Mouse (Mus musculus): ENCODE measurements at regions not wholly inside any gene's neighbourhood (a gene's known extent, or its start where the extent isn't known, plus 50 kb on each side); places are given as distances from the start of the nearest gene placed in this dataset.

DNA sequence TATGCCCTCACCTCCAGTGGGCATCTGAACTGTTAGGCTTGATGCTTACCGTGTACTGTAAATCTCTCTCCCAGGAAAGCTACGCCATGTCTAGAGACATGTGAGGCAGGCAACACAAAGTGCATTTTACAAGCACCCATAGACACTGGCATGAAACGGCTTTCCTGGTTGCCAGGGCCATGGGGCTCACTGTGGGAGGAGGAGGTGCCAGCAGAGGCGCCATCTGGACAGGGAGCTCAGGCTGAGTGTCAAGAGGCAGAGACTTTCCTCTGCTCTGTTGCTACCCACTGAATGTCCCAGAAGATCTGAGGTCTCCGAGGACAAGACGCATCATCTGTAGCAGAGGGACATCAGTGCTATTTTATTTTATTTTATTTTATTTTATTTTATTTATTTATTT, 608.7 kb downstream of the Vrk1 start:
- no peak for DNase-seq

GRCm38 (mm10) chr12:106626786-106627185, 616.8 kb downstream of the Vrk1 start:
- DNase-seq, result no peak

GRCm38 (mm10) chr12:106632566-106632965, 622.5 kb downstream of the Vrk1 start:
- no peak for DNase-seq

DNA sequence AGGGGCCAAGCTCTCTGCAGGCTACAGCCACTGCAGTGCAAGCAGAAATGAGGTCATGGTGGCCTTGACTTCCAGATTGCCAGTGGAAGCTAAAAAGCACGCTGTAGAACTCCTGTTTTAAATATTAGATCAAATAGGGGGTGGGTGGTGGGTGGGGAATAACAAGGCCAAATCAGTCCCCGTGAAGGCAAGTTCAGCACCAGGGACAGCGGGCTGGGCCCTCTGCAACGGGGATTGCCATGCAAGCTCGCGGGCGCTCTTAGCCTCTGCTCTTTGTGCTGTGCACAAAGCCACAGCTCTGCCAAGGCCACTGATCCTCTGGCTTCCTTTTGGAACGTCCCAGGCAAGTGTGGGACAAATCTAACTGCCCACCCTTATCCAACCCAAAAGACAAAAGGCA, 623.1 kb downstream of the Vrk1 start:
- peak; percentile 71 for DNase-seq

DNA sequence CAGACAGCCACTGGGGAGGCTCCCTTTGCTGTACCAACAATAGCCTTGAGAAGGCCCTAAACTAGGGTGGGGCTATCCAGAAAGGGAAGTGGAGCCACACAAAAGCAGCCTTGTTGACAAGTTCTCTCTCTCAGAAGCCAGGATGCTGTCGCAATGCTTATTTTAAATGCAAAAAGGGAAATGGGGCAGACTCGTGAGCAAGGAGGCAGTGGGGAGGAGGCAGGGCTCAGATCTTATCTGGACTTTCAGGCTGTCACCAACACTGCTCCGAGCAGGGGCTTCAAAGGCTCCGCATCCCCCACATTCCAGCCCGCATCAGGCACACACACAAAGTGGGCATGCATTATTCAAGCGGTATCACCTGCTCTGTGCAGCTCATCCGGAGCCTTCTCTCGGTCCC, 648.3 kb downstream of the Vrk1 start:
- DNase-seq, result peak; percentile 22

- peak; percentile 34 for DNase-seq
Measured at GRCm38 (mm10) chr12:106673232-106673766, 663.3 kb downstream of the Vrk1 start.

- DNase-seq, result no peak
Measured at GRCm38 (mm10) chr12:106674741-106675140, 664.7 kb downstream of the Vrk1 start.

DNA sequence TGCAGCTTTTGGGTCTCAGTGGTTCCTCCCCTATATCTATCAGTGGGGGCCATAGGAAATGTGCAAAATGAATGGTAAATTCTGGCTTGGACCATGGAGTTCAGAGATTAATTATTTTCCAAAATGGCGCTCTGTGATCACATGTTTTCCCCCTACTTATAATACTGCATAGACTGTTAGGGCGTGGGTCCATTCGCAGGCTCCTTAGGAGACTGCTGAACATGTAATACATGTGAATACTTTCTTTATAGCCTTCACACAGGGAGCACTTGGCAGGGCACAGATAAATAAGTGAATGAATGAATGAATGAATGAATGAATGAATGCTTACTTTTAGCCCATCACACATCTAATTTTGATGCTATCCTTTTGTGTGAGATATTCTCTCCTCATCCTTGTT, 666.1 kb downstream of the Vrk1 start:
- DNase-seq, result no peak

GRCm38 (mm10) chr12:106676566-106676965, 666.5 kb downstream of the Vrk1 start:
- no peak for DNase-seq

- DNase-seq, result no peak
Measured at GRCm38 (mm10) chr12:106685986-106686385, 676.0 kb downstream of the Vrk1 start.

- DNase-seq, result no peak
Measured at GRCm38 (mm10) chr12:106687751-106688150, 677.7 kb downstream of the Vrk1 start.

DNA sequence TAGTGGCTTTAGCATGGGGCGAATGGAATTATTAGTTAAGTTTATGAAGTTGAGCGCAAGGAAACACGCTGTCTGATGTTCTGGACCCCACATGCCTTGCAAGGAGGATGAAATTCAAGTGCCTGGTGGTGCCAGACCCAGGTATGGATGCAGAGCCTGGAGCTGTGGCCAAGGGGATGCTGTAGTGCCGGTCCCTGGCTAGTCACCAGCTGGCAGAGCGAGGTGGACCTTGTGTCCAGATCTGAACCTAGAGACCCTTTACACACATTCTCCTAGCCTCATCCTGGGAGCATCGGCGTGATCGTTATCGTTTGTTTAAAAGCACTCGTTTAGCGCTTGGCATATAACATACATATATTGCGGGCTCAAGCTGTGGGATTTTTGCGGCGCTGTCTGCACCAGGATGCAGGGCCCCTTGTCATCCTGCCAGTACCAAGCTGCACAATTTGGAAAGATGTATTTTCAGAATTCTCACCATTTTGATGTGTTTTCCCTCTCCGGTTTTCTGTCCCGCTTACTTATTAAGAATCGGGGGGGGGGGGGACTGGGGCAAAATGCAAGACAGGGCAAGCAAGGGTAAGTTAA, 678.2 kb downstream of the Vrk1 start:
- no peak for DNase-seq

DNA sequence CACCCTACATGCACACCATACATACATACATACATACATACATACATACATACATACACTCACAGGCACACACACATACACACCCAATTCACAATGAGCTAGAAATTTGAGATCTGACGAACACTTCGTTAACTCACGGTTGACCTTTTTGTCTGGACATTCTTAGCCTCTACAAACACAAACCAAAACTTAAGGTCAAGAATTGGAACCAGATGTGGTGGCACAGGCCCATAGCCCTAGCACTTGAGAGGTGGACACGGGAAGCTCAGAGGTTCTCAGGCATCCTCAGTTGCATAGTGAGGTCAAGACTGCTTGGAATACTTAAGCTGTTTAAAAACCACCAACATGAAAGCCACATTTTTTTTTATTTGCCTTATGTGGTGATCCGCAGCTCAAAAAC, 692.9 kb downstream of the Vrk1 start:
- no peak for DNase-seq

DNA sequence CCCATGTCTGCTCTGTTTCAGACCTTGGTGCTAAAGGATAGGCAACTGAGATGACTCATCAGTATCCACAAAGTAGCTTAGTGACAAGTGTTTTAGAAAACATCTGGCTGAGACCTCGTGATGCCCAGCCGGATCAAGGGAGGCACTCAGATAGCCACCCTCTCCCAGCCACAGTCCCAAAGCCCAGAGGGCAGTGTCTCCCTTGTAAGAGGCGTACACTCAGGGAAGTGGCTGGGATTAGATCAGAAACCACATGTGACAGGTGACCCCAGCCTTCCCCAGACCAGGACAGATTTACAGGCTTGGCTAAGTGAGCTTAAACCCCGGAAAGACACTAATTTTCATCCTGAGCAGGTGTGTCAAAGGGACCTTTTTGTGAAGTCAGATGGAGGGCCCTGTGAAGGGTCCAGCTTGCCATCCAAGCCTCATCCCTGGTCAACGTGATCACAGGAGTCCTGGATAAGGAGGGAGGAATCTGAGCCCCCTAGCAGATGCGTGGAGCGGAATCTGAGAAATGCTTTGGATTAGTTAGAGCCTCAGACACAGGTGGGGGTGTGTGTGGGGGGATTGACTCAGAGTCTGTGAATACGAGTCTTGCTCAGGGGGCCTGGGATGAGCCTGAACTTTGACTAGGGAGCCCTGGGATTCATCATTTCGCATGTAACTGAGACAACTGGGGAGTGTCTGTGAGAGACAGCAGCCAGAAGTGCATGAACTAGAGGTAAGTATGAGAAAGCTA, 711.4 kb downstream of the Vrk1 start:
- DNase-seq, result peak; percentile 6

- no peak for DNase-seq
Measured at GRCm38 (mm10) chr12:106722010-106722362, 712.0 kb downstream of the Vrk1 start.

DNA sequence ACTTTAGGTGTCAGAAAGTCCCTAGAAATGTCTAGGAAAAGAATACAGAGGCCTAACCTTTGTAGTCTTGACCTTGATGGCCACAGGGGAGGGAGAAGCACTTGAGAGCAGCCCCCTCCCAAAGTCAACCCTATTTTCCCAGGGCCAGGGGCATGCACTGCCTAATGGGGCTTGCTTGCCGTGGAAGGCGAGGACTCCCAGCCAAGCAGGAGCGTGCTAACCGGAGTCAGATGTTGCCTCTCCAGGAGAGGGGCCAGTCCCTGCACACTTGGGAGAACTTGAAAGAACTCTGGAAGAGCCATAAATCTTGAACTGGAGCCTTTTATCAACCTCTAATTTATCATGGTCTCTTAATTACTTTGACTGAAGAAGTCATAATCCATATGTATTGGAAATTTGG, 712.7 kb downstream of the Vrk1 start:
- DNase-seq, result no peak

- no peak for DNase-seq
Measured at GRCm38 (mm10) chr12:106726920-106727319, 716.9 kb downstream of the Vrk1 start.

DNA sequence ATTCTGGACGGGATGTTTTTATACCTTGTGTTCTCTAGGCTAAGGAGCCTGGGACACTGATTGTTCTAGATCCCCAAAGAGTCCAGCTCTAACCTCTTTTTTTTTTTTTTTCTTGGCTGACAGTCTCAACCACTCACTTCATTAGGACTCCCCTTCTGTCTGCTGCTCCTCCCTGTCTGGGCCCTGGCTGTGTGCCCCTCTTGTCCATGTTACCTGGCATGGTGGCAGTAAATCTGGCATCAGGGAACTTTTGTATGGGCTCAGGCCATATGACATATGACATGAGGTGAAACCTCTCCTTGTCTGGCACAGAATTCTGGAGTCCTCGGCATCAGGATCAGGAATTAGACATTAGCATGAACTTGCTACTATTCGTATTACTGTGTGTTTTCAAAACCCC, 717.5 kb downstream of the Vrk1 start:
- DNase-seq, result no peak

- no peak for DNase-seq
Measured at GRCm38 (mm10) chr12:106729686-106730085, 719.7 kb downstream of the Vrk1 start.

DNA sequence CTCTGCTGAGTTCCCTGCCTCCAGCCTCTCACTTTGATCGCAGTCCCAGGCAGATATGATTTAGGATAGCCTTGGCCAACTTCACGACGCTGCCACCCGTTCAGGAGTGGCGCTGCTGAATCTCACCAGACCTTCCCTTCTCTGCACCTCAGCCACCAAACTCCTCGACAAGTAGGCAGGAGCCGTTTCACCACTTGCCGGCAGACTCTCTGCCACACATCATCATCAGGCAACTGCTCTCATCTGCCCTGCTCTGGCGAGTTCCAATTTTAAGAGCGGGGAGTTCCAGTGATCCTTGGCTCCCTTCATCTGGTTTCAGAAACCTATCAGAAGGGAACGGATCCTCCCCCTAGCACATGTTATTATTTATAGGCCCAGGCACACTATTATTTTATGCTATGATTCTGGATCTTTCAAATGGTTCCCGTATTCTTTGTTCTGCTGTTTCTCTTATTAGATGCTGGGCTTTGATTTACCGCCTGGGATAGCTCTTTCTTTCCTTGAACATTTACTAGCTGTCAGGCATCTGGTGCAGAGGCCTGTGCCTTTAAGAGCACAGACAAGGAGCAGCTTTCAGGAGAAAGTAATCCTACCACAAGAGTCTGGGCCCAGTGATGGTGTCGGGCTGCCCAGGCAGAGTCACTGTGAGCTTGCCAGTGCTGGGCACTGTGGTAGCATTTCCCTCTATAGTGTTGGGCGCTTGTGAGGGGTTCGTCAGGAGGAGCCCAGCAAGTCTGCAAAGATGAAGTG, 722.3 kb downstream of the Vrk1 start:
- no peak for DNase-seq

GRCm38 (mm10) chr12:106748765-106749164, 738.7 kb downstream of the Vrk1 start:
- DNase-seq, result no peak

DNA sequence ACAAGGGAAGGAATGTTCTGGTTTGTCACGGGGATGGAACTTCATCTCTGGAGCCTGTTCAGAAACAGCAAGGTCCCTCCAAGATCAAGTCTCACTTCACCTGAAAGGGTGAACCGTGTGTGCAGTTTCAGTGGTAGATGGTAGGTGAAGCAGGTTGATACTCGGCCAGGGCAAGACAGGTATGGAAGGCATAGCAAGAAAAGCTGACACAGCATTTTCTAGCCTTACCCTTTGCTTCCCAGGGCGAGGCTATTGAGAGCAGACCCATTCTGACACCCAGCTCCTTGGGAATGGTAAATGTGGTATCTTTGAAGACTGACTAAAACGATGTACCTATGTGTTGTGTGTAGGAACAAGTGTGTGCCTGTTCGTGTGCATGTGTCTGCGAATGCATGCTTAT, 724.9 kb upstream of the 3110018I06Rik start:
- no peak for DNase-seq

DNA sequence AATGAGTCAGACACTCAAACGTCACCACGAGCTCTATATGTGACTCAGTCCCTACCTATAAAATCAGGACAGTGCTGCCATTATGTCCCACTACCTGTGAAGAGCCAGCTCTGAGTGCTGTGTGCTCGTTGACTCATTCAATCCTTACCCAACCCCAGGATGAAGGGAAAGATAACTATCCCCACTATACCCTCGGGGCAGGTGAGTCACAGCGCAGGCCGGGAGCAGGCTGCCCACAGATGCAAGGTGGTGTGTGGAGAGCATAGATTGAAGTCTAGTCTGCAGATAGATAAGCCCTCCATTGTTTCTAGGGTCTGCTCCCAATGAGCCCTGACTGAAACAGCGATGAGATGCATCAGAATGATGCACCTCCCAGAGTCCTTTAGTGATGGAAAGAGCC, 723.9 kb upstream of the 3110018I06Rik start:
- no peak for DNase-seq

DNA sequence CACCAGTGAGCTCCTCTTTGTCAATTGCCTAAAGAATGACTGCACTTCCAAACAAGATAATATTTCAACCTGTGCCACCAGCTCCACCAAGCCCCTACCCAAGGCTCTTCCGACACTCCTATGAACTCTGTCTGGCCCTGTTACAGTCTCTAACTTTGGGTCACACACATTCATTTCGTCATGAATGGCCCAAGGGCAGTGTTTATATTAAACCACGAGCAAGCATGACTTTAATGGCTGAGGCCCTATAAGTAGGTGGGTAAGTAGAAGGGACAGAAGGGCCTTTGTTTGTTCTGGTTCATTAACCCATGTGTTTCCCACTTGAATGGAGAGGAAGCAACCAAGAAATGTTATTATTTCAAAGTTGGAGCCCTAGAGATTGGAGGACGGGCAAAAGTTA, 714.9 kb upstream of the 3110018I06Rik start:
- DNase-seq, result peak; percentile 24
